Mouse (Mus musculus): ENCODE measurements around the gene Asap3.
A peak's percentile ranks its signal among the peaks of the same experiment; 100 is the strongest.

GRCm38 (mm10) chr4:136181367-136181766 lies 24.8 kb upstream of the Asap3 start:
- TF ChIP-seq CTCF (IDR thresholded peaks at IDR 0.05; ENCODE audit: low read depth): peak; percentile 46; the same call in 1 of the 2 replicates
- TF ChIP-seq EP300 (IDR thresholded peaks at IDR 0.05; ENCODE audit: low read depth): no peak

Data from liver, embryonic 14.5 days (tissue).